Mouse (Mus musculus) megakaryocyte, embryonic 14.5 days (primary cell): ENCODE measurements around the gene Micall2.

Source experiments
- FLI1 ChIP-seq: IDR thresholded peaks from 2 replicates; pipeline ENCODE4 v1.6.1; 2012; ENCODE audit warnings: low read length, inconsistent platforms, mixed read lengths
- GATA1 ChIP-seq: IDR thresholded peaks from 3 replicates; pipeline ENCODE4 v1.6.1; 2012; ENCODE audit warnings: mixed read lengths, low read length, inconsistent platforms, borderline replicate concordance

DNA sequence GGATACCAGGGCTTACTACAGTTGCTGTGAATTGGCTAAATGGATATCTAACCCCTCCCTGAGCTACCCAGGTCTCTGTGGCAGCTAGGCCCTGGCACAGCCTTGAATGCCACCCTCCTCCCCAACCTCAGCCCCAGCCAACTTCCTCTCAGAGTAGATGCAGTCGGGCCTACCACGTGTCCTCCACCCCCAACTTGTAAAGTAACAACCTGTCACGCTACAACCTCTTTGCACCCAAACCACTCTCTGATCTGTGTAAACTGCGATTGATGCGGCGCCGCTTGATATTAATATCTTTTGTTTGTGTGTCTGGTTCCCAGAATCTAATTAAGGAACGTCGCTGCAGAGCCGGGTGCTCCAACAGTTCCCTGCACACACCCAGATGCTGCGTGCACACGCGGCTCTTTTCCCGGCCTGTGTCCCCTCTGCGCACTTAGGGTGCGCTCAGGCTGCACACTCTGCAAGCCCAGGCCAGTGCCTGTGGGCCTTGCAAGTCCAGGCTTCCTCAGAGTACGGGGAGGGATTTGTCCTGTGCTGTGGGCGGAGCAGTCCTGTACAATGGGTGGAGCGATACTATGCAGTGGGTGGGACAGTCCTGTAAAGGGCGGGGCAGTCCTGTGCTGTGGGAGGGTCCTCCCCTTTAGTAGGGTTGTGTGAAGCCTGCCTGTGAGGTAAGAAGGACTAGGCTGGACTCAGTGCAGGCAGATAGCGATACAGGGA is 49.4 kb downstream of the Micall2 start:
- TF ChIP-seq GATA1 (no peak), FLI1 (no peak)
